24 mouse cellular contexts compared by ENCODE assay signal in the genomic region with DNA sequence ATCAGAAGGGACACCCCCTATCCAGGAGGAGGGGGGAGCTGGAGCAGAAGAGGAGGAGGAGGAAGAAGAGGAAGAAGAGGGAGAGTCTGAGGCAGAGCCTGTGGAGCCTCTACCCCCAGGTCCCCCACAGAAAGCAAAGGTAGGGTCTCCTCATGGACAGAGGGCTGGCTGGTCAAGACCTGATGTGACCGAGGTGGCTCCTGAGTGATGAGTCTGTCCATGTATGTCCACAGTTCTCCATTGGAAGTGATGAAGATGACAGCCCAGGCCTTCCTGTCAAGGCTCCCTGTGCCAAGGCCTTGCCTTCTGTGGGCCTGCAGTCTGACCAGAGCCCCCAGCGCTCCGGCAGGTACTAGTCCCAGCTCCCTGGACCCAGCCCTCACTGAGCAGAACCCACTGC. TPM values are rescaled to one million over a fixed set of nuclear protein-coding genes. Genes with fewer than 3 reads are reported as not detected.
DNase-seq lines count a peak whose midpoint lies in the region; ATAC-seq and TF ChIP-seq lines count a peak whose summit lies in the region.
"Had no signal": no experiment of that assay in that cellular context is flagged by ENCODE, and none has a peak within 500 bp of the region (broad histone marks: within the 10 kb centered on the region; RNA-seq: fewer than 3 reads in every experiment).

No protein-coding gene starts in this region.

- no peak overlapping the region for H3ac ChIP-seq in myocyte (ENCODE audit: control insufficient read depth, insufficient read length)

- H3K4me1 ChIP-seq in heart, adult 2 months (ENCODE audit: control insufficient read depth, insufficient read depth, low read length) = peaks cover 4% of the 10 kb centered on the region
- peaks cover 18% of the 10 kb centered on the region for H3K4me1 ChIP-seq in heart, postnatal 0 days (ENCODE audit: control insufficient read depth, insufficient read depth)
- peaks cover 9% of the 10 kb centered on the region; the same call in 1 of the 2 replicates for H3K4me1 ChIP-seq in stomach, embryonic 16.5 days (ENCODE audit: control insufficient read depth, insufficient read depth, low read length)
- no peaks in the 10 kb centered on the region for H3K4me1 ChIP-seq in stomach, postnatal 0 days (replicated peaks; ENCODE audit: control insufficient read depth, insufficient read depth)

- ATAC-seq in heart, postnatal 0 days (ENCODE audit: insufficient read depth, low read depth) = no peak
- no peak for ATAC-seq in stomach, embryonic 16.5 days (ENCODE audit: insufficient read depth, low FRiP score)
- ATAC-seq in stomach, postnatal 0 days (ENCODE audit: low FRiP score, low TSS enrichment) = no peak
- ATAC-seq: forebrain, embryonic 14.5 days; intestine, embryonic 16.5 days had no signal

- TF ChIP-seq CTCF in heart, adult 2 months (IDR thresholded peaks at IDR 0.05) = no peak
- no peak for TF ChIP-seq CTCF in heart, postnatal 0 days (IDR thresholded peaks at IDR 0.05; ENCODE audit: low read depth)
- no peak for TF ChIP-seq CTCF in stomach, postnatal 0 days (IDR thresholded peaks at IDR 0.05; ENCODE audit: low read depth)

- TF ChIP-seq EP300 in heart, adult 2 months (IDR thresholded peaks at IDR 0.05; ENCODE audit: insufficient read depth, low read depth, low read length) = no peak
- TF ChIP-seq EP300 in heart, postnatal 0 days (IDR thresholded peaks at IDR 0.05; ENCODE audit: low read depth) = no peak
- TF ChIP-seq EP300 in stomach, postnatal 0 days (optimal IDR thresholded peaks at IDR 0.05) = no peak

- no peak overlapping the region for H3K4me2 ChIP-seq in heart, postnatal 0 days (ENCODE audit: low read depth, low read length)
- no peak overlapping the region for H3K4me2 ChIP-seq in stomach, embryonic 16.5 days (ENCODE audit: low read depth, low read length)
- H3K4me2 ChIP-seq in stomach, postnatal 0 days (replicated peaks; ENCODE audit: low read depth) = no peak overlapping the region
- peak overlapping the region; percentile 85 for H3K4me2 ChIP-seq in myocyte (ENCODE audit: low read depth)

- H3K9ac ChIP-seq in heart, adult 2 months (ENCODE audit: low read depth, low read length) = no peak overlapping the region
- H3K9ac ChIP-seq in heart, postnatal 0 days (replicated peaks; ENCODE audit: low read depth, low read length) = no peak overlapping the region
- H3K9ac ChIP-seq in stomach, embryonic 16.5 days (ENCODE audit: low read length) = 0 out of 2 replicates have a peak overlapping the region, but pooled peaks have one; percentile 9
- H3K9ac ChIP-seq in stomach, postnatal 0 days (ENCODE audit: low read length) = no peak overlapping the region
- H3K9ac ChIP-seq: embryonic facial prominence, embryonic 15.5 days; hindbrain, embryonic 15.5 days had no signal

- no peak for DNase-seq in heart, adult 2 months
- DNase-seq in heart, postnatal 14 days = no peak
- DNase-seq in heart, postnatal 0 days (ENCODE audit: low spot score) = no peak
- DNase-seq in heart, adult 9 months (ENCODE audit: low spot score in 2 of 2) = no peak
- no peak for DNase-seq in stomach, postnatal 0 days (ENCODE audit: low spot score)
- DNase-seq: adrenal gland, postnatal 10 days; cerebellum, adult 11 months; cerebellum, adult 8-10 months; cerebellum, postnatal 14 days; embryo, embryonic 11 days; gastrocnemius, adult 2 months; gastrocnemius, postnatal 25 days had no signal

- peak overlapping the region; percentile 75 for H3K27ac ChIP-seq in heart, adult 2 months
- peak overlapping the region; percentile 92 for H3K27ac ChIP-seq in heart, postnatal 0 days (ENCODE audit: low read depth)
- no peak overlapping the region for H3K27ac ChIP-seq in stomach, embryonic 16.5 days (ENCODE audit: low read length)
- H3K27ac ChIP-seq in stomach, postnatal 0 days (replicated peaks) = no peak overlapping the region
- H3K27ac ChIP-seq: embryonic facial prominence, embryonic 15.5 days; forebrain, embryonic 10.5 days; gastrocnemius, adult 2 months; hindbrain, embryonic 10.5 days; hindbrain, embryonic 15.5 days had no signal

- H3K9me3 ChIP-seq in heart, postnatal 0 days (replicated peaks; ENCODE audit: control insufficient read depth, low read length) = no peaks in the 10 kb centered on the region
- no peaks in the 10 kb centered on the region for H3K9me3 ChIP-seq in stomach, embryonic 16.5 days (replicated peaks; ENCODE audit: control insufficient read depth, low read length)
- no peaks in the 10 kb centered on the region for H3K9me3 ChIP-seq in stomach, postnatal 0 days (ENCODE audit: control insufficient read depth, low read length)
- H3K9me3 ChIP-seq: embryonic facial prominence, embryonic 15.5 days; forebrain, embryonic 10.5 days; hindbrain, embryonic 15.5 days had no signal

- no peak overlapping the region for H3K4me3 ChIP-seq in heart, adult 2 months
- no peak overlapping the region for H3K4me3 ChIP-seq in heart, postnatal 0 days (ENCODE audit: low read depth, low read length)
- H3K4me3 ChIP-seq in stomach, embryonic 16.5 days (replicated peaks; ENCODE audit: low read length) = no peak overlapping the region
- no peak overlapping the region for H3K4me3 ChIP-seq in stomach, postnatal 0 days (ENCODE audit: low read depth, low read length)
- no peak overlapping the region for H3K4me3 ChIP-seq in myocyte
- H3K4me3 ChIP-seq: embryonic facial prominence, embryonic 15.5 days; erythroblast, embryonic 14.5 days; forebrain, embryonic 10.5 days; gastrocnemius, adult 2 months had no signal

- intact Hi-C loops in heart, adult 2 months (cut with DNase I) = loop anchor here (2.0 to 5.0 kb wide), 2 partner anchors 41 to 49 kb away; a partner anchor contains a TSS
- intact Hi-C loops in heart, postnatal 14 days (cut with DNase I) = no loop called here

- 88% methylated on average over 3 of the region's 3 CpGs for WGBS in heart, adult 2 months
- WGBS in heart, postnatal 0 days = 100% methylated on average over 3 of the region's 3 CpGs
- 92% methylated on average over 3 of the region's 3 CpGs for WGBS in stomach, embryonic 16.5 days
- WGBS in stomach, postnatal 0 days = 88% methylated on average over 3 of the region's 3 CpGs

- no peaks in the 10 kb centered on the region for H3K79me2 ChIP-seq in heart, adult 2 months (replicated peaks; ENCODE audit: control insufficient read depth, insufficient read depth, low read length)
- H3K79me2 ChIP-seq in myocyte (ENCODE audit: control insufficient read depth, insufficient read depth) = no peaks in the 10 kb centered on the region

- 0 out of 2 replicates have a peak, but pooled peaks cover 2% of the 10 kb centered on the region for H3K27me3 ChIP-seq in heart, adult 2 months (ENCODE audit: control insufficient read depth, insufficient read depth, low read length)
- H3K27me3 ChIP-seq in heart, postnatal 0 days (ENCODE audit: control insufficient read depth, insufficient read depth, low read length) = no peaks in the 10 kb centered on the region
- H3K27me3 ChIP-seq in stomach, embryonic 16.5 days (ENCODE audit: control insufficient read depth, insufficient read depth, low read length) = no peaks in the 10 kb centered on the region
- H3K27me3 ChIP-seq in stomach, postnatal 0 days (ENCODE audit: control insufficient read depth, insufficient read depth, low read length) = no peaks in the 10 kb centered on the region
- no peaks in the 10 kb centered on the region for H3K27me3 ChIP-seq in myocyte (ENCODE audit: control insufficient read depth, insufficient read depth, insufficient read length)
- H3K27me3 ChIP-seq: embryonic facial prominence, embryonic 15.5 days; hindbrain, embryonic 15.5 days had no signal

- TF ChIP-seq POLR2A in heart, adult 2 months (IDR thresholded peaks at IDR 0.05; ENCODE audit: insufficient read depth, low read depth, low read length) = no peak
- no peak for TF ChIP-seq POLR2A in myocyte (IDR thresholded peaks at IDR 0.05; ENCODE audit: insufficient read length, low read depth)

- H3K36me3 ChIP-seq in heart, adult 2 months (ENCODE audit: control insufficient read depth, insufficient read depth, low read length) = no peaks in the 10 kb centered on the region
- H3K36me3 ChIP-seq in heart, postnatal 0 days (replicated peaks; ENCODE audit: control insufficient read depth, insufficient read depth, low read length) = peaks cover 24% of the 10 kb centered on the region
- H3K36me3 ChIP-seq in stomach, embryonic 16.5 days (ENCODE audit: control insufficient read depth, insufficient read depth, low read length) = no peaks in the 10 kb centered on the region; the same call in 1 of the 2 replicates
- H3K36me3 ChIP-seq in stomach, postnatal 0 days (ENCODE audit: control insufficient read depth, insufficient read depth, low read length) = no peaks in the 10 kb centered on the region; the same call in 1 of the 2 replicates
- H3K36me3 ChIP-seq in myocyte (ENCODE audit: control insufficient read depth, insufficient read depth) = no peaks in the 10 kb centered on the region

RNA-seq across cellular contexts. Expression of a gene that starts 2.0 kb away (rescaled TPM):
- total RNA-seq in heart, adult 2 months (2021) = 100 to 1,000 TPM; 241 to 300 TPM
- polyA plus RNA-seq in heart, adult 2 months (2012; rRNA removed) = 182 and 222 TPM in 2 replicates
- total RNA-seq in heart, postnatal 14 days (2021) = 100 to 1,000 TPM; 172 to 178 TPM
- total RNA-seq in heart, postnatal 0 days (2014; rRNA removed; ENCODE audit: low replicate concordance) = 114 and 136 TPM in 2 replicates
- 44.7 and 49.9 TPM in 2 replicates for polyA plus RNA-seq in heart, postnatal 0 days (2015; fragmentation: Nextera tagmentation; extraction: Ambion mirVana)
- polyA plus RNA-seq in stomach, embryonic 16.5 days (2015; fragmentation: Nextera tagmentation; extraction: Ambion mirVana) = 14.1 and 15.4 TPM in 2 replicates
- polyA plus RNA-seq in stomach, postnatal 0 days (2015; fragmentation: Nextera tagmentation; extraction: Ambion mirVana) = 7.1 and 7.9 TPM in 2 replicates
- 48.6 TPM for polyA plus RNA-seq in myocyte (2012; fragmentation: generic; extraction: Trizol)
- total RNA-seq: granulocyte monocyte progenitor cell, adult 5-6 weeks had no signal
- polyA plus RNA-seq: erythroblast, embryonic 14.5 days had no signal

RNA-seq across cellular contexts. Expression of a gene that starts 26.8 kb away (rescaled TPM):
- total RNA-seq in heart, adult 2 months (2021) = 1 to 10 TPM; 7.3 to 7.7 TPM
- polyA plus RNA-seq in heart, adult 2 months (2012; rRNA removed) = 12.9 and 19.8 TPM in 2 replicates
- 10 to 100 TPM; 10.3 to 13.9 TPM for total RNA-seq in heart, postnatal 14 days (2021)
- 16.4 and 18.4 TPM in 2 replicates for total RNA-seq in heart, postnatal 0 days (2014; rRNA removed; ENCODE audit: low replicate concordance)
- polyA plus RNA-seq in heart, postnatal 0 days (2015; fragmentation: Nextera tagmentation; extraction: Ambion mirVana) = 7.3 and 8.3 TPM in 2 replicates
- polyA plus RNA-seq in stomach, embryonic 16.5 days (2015; fragmentation: Nextera tagmentation; extraction: Ambion mirVana) = 18.6 and 19.8 TPM in 2 replicates
- polyA plus RNA-seq in stomach, postnatal 0 days (2015; fragmentation: Nextera tagmentation; extraction: Ambion mirVana) = 6.7 and 6.8 TPM in 2 replicates
- 33.3 TPM for polyA plus RNA-seq in myocyte (2012; fragmentation: generic; extraction: Trizol)

RNA-seq across cellular contexts. Expression of a gene that starts 41.2 kb away (rescaled TPM):
- total RNA-seq in heart, adult 2 months (2021) = 1 to 10 TPM; 4.1 to 4.3 TPM
- polyA plus RNA-seq in heart, adult 2 months (2012; rRNA removed) = 17.0 and 20.4 TPM in 2 replicates
- 1 to 10 TPM; 6.0 to 7.8 TPM for total RNA-seq in heart, postnatal 14 days (2021)
- 5.7 and 8.2 TPM in 2 replicates for total RNA-seq in heart, postnatal 0 days (2014; rRNA removed; ENCODE audit: low replicate concordance)
- 6.4 and 7.3 TPM in 2 replicates for polyA plus RNA-seq in heart, postnatal 0 days (2015; fragmentation: Nextera tagmentation; extraction: Ambion mirVana)
- 7.4 and 8.3 TPM in 2 replicates for polyA plus RNA-seq in stomach, embryonic 16.5 days (2015; fragmentation: Nextera tagmentation; extraction: Ambion mirVana)
- 4.7 and 6.1 TPM in 2 replicates for polyA plus RNA-seq in stomach, postnatal 0 days (2015; fragmentation: Nextera tagmentation; extraction: Ambion mirVana)
- polyA plus RNA-seq in myocyte (2012; fragmentation: generic; extraction: Trizol) = 4.7 TPM
- total RNA-seq: CH12.LX; common myeloid progenitor, adult 5-6 weeks; granulocyte monocyte progenitor cell, adult 5-6 weeks had no signal
- polyA plus RNA-seq: erythroblast, embryonic 14.5 days had no signal

RNA-seq across cellular contexts. Expression of a gene that starts 41.8 kb away (rescaled TPM):
- 100 to 1,000 TPM; 117 to 131 TPM for total RNA-seq in heart, adult 2 months (2021)
- 87.8 and 119 TPM in 2 replicates for polyA plus RNA-seq in heart, adult 2 months (2012; rRNA removed)
- total RNA-seq in heart, postnatal 14 days (2021) = 100 to 1,000 TPM; 166 to 172 TPM
- 293 and 367 TPM in 2 replicates for total RNA-seq in heart, postnatal 0 days (2014; rRNA removed; ENCODE audit: low replicate concordance)
- polyA plus RNA-seq in heart, postnatal 0 days (2015; fragmentation: Nextera tagmentation; extraction: Ambion mirVana) = 45.8 and 46.8 TPM in 2 replicates
- polyA plus RNA-seq in stomach, embryonic 16.5 days (2015; fragmentation: Nextera tagmentation; extraction: Ambion mirVana) = 34.1 and 44.4 TPM in 2 replicates
- polyA plus RNA-seq in stomach, postnatal 0 days (2015; fragmentation: Nextera tagmentation; extraction: Ambion mirVana) = 17.9 and 21.2 TPM in 2 replicates
- 148 TPM for polyA plus RNA-seq in myocyte (2012; fragmentation: generic; extraction: Trizol)
- total RNA-seq: granulocyte monocyte progenitor cell, adult 5-6 weeks had no signal

Comparison
In these comparisons a context has a peak if more than half of its experiments do, and no peak if none do; other contexts are left out.
1. H3K27ac ChIP-seq: peak in heart, adult 2 months (single experiment) and heart, postnatal 0 days (single experiment); none in stomach, embryonic 16.5 days (single experiment) and stomach, postnatal 0 days (single experiment).